Mouse (Mus musculus): ENCODE results near the gene Gng4.

DNA sequence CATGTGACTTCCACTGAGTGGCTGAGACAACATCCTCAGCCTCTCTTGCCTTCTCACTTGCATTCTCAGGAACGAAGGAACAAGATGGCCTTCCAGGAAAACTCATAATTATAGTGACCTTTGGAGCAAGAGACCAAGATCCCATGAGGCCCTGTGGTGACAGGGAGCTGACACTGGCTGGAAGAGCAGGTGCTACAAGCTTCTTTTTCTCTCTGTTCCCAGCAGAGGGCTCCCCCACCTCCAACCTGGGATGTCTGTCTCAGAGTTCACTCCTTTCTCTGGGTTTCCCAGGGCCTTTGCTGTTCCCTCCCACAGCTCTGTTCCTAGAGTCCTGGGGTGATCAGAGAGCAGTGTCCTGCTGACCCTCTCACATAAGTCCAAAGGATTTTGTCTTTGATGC, 44.3 kb downstream of the Gng4 start:
- TF ChIP-seq POLR2A (IDR thresholded peaks at IDR 0.05; ENCODE audit: insufficient read depth, low read depth, low read length) (no peak), CTCF (IDR thresholded peaks at IDR 0.05; ENCODE audit: insufficient read depth, low read depth, low read length) (no peak)

All from olfactory bulb, adult 2 months (tissue).